Mouse (Mus musculus) lung, postnatal 14 days (tissue): ENCODE measurements around the gene Setd1b.

Experiments used
- DNase-seq: peaks from one replicate; pipeline ENCODE4 v3.0.0; 2021

Gene Setd1b

DNA sequence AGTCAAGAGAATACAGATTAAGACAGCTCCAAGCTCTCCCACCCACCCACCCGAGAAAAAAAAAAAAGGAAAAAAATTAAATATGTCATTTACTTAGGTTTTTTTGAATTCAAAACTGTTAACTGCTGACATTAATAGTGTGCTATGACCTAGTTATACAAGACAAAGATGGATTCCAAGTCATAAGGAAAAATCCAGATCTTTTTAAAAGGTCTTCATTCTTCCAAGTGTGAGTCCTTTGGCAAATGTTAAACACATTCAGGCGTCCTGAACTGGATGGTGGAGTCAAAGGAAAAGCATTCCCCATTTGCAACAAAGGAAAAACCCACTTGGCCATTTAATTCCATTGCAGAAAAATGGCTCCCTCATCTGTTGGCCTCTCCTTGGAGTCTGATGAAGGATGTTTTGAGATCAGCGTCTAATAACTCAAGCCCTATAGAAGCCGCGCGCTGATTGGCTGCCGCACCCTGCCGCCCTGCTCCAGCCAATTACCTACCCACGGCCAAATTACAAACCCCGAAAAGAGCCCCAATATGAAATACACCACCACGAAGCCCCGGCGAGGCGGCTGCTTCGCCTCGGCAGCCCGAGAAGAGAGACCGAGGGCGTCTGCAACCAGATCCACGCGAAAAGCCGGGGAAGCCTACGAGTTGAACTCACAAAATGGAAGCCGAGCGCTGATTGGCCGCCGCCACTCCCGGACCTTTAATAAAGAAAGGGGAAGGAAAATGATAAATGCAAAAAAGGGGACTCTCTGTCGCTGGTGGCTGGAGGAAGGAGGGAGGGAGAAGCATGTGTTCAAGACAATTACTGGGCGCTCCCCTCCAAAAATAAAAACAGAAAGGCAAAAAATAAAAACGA is 1.1 kb upstream of the Setd1b start:
- DNase-seq: peak; percentile 94

DNA sequence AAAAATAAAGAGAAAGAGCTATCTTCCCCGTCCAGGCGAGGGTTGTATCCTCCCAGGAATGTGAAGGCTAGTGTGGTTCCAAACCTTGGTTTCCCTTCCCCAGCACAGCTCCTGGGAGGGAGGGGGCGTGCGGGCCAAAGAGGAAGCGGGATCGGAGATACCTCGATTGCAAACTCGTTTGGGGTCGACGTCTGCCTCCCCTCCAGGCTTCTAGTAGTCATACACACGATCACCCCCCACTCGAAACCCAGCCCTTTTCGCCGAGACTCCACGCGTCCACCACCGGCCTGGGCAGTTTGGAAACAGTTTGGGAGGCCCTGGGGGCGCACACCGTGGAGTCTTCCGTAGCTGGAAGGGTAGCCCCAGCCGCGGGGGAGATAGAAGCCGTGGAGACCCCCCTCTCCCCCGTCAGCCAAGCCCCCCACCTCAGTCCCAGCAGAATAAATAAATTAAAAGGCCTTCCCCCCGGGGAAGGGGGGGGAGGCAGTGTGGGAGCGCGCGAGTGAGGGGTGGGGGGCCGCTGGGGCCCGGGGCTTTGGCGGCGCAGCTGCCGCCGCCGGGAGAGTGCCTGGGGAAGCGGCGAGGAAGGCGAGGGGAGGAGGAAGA is 335 bp upstream of the Setd1b start:
- DNase-seq: peak; percentile 65

DNA sequence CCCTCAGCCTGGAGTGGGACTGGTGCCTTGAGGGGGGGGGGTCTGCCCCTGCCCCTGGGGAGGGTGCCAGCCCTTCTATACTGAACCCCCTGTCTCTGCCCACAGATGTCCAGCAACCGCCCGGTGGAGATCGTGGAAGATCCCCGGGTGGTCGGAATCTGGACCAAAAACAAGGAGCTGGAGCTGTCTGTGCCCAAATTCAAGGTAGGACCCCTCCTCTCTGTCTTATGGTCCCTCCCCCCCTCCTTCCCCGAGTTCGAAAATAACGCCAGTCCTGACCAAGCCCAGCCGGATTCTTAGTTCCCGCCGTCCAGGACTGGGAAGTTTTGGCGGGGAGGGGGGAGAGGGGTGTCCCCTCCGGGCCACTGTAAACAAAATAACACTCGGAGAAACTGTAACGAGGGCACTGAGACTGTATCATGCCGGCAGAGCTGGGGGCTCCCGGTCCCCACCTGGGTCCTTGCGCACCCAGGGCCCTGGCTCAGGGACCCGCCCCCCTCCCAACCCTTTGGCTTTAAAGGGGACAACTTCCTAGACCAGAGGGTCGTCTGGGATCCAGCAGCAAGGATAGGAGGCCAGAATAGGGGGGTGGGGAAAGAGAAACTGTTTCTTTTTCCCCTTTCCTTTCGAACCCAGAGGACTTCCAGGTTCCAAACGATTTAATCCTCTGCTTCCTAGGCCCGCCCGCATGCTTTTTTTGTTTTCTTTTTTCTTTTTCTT is 1.4 kb downstream of the Setd1b start:
- no peak for DNase-seq

DNA sequence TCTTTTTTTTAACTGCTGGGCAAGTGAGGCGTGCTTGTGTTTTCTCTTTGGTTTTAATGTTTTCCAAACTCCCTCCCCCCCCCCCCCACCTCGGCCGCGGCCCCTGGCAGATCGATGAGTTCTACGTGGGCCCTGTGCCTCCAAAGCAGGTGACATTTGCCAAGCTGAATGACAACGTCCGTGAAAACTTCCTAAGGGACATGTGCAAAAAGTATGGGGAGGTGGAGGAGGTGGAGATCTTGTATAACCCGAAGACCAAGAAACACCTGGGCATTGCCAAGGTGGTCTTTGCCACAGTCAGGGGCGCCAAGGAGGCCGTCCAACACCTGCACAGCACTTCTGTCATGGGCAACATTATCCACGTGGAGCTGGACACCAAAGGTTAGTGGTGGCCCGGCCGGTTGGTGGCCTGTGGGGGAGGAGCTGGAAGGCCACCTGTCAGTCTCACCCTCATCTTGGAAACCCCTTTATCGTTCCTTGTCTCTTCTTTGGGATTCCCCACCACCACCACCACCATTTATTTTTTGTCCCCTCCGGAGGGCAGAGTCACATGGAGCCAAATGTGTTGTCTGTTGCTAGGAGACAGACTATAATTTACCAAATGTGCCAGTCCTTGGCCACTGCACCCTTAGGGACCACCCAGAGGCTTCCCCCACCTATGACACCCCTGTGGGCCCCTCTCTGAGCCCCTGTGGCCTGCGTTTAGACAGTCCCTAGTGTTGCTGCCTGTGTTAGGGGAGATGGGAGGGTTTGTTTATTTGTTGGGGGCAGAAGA is 2.2 kb downstream of the Setd1b start:
- DNase-seq: no peak

DNA sequence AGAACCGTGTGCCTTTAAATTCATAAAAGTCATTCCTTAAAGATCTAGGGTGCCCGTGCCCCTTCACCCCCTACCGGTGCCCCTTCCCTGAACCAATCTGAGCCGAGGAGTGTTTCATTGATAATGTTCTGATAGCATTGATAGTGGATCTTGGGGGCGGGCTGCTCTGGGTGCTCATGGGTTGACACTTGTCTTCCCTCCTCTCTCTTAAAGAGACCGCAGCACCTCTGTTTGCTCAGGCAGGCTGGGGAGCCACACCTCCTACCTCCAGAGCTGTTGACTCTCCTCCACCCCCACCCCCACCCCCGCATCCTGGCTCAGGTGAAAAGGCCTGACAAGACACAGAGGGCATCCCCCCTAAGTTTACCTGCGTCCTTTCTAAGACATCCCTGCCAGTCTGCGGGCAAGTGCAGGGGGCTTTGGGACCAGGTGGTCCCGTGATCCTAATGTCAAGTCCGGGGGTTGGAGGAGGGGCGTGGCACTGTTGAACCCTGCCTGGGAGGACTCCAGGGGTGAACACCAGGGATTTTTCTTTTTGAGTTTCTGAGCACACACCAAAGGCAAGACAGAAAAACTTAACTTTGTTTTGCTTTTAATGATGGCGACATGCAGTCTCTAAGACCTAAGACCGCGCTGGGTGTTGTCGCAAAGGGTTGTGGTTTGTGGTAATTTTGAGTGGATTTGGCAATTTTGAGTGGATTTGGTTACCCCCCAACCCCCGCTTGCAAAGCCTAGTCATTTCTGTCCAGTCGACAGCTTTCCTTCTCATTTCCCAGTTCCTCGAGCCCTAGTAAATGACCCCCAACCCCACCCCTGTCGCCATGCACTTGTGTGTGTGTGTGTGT is 3.0 kb downstream of the Setd1b start:
- DNase-seq: no peak

DNA sequence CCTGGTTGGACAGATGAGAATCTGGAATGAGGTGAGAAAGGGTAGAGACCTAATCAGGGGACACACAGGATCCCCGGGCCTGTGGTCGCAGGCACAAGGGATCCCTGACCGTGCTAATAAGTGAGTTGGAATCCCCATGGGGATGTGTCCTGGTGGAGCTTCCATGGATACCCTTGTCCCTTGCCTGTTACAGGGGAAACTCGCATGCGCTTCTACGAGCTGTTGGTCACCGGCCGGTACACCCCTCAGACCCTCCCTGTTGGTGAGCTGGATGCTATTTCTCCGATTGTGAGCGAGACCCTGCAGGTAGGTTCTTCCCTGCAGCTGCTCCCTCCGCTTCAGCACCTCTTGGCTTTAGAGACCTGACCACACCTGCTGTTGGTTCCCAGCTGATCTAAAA is 4.4 kb downstream of the Setd1b start:
- DNase-seq: no peak

DNA sequence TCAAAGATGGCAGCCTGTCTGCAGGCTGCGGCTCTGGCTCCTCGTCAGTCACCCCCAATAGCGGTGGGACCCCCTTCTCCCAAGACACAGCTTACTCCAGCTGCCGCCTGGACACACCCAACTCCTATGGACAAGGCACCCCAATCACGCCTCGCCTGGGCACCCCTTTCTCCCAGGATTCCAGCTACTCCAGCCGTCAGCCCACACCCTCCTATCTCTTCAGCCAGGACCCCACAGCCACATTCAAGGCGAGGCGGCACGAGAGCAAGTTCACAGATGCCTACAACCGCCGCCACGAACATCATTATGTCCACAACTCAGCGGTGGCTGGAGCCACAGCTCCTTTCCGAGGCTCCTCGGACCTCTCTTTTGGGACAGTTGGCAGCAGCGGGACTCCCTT is 5.6 kb downstream of the Setd1b start:
- no peak for DNase-seq

DNA sequence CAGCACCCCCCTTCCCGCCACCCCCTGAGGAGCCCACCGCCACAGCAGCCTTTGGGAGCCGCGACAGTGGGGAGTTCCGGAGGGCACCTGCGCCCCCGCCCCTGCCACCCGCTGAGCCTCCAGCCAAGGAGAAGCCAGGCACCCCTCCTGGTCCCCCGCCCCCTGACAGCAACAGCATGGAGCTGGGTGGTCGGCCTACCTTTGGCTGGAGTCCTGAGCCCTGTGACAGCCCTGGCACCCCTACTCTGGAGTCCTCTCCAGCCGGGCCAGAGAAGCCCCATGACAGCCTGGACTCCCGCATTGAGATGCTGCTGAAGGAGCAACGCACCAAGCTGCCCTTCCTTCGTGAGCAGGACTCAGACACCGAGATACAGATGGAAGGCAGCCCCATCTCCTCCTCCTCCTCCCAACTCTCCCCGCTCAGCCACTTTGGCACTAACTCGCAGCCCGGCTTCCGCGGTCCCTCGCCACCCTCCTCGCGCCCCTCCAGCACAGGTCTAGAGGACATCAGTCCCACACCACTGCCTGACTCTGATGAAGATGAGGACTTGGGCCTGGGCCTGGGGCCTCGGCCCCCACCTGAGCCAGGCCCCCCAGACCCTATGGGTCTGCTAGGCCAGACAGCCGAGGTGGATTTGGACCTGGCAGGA is 6.2 kb downstream of the Setd1b start:
- no peak for DNase-seq

DNA sequence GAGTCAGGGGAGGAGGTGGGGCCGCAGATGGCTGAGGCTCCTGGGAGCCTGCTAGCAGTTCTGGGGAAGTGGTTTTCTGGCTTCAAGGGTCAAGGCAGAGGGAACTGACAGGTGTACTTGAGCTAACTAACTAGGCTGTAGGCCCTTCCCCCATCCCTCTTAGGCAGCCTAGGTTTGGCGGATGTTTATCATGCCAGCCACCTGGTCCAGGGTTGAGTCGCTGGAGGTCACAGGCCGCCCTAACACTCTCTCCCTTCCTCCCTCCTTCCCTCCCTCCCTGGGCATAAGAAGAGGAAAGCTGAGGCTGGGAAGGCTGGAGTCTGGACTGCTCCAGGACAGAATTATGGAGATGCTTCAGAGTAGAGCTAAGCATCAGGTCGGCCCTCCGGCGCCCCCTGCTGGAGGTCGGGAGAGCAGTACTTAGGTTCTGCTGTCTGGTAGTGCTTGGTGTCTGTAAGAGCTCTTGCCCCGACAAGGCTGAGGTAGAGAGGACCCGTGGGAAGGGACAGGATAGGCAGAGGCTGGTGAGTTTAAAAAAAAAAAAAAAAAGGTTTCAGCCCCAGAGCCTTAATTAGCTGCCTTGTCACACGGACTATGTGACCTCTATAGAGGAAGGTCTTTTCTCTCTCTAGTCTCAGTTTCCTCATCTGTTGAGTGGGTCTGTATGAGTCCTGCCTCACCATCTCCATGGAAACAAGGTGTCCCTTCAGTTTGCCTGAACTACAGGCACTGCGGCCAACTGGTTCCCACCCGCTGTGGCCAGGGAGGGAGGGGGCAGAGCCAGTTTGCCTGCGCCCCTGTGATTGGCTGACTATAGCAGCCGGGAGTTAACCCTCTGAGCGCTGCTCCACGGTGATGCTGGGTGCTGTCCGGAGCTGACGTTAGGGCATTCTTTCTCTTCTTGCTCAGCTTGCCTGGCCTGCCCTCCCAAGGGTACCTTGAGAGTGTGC is 7.7 kb downstream of the Setd1b start:
- peak; percentile 92 for DNase-seq

DNA sequence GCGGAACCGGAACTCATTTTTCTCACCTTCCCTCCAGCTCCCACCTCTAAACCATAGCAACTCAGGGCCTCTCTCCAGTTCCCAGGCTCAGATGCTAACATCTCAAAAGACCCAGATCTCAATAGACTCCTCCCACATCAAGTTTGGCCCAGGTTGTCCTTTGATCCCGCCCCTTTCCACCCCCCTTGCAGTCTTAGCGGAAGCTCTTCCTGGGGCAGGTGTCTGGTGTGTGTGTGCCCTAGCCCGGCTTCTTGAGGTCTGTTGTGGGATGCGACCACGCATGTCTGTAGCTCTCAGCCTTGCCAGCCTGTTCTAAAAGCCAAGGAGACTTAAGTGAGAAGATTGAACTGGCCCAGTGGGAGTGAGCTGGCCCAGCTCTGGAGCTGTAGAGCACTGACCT is 8.6 kb downstream of the Setd1b start:
- DNase-seq: no peak

DNA sequence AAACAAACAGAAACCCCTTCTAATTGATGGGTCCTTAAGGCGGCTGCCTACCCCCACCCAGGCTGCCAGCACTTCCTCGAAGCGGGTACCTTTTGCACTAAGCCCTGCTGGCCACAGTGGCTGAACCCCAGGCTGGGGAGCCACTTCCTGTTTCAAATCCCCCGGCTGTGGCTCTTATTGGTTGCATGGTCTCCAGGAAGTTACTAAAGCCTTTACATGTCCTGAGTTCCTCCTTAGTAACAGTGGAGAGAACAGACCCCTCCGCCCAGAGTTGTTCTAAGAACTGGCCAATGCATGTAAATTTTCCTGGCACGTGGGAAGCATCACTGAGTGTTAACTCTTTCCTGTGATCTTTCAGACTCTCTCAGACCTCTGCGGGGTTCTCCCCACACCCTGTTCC is 9.1 kb downstream of the Setd1b start:
- DNase-seq: peak; percentile 51

DNA sequence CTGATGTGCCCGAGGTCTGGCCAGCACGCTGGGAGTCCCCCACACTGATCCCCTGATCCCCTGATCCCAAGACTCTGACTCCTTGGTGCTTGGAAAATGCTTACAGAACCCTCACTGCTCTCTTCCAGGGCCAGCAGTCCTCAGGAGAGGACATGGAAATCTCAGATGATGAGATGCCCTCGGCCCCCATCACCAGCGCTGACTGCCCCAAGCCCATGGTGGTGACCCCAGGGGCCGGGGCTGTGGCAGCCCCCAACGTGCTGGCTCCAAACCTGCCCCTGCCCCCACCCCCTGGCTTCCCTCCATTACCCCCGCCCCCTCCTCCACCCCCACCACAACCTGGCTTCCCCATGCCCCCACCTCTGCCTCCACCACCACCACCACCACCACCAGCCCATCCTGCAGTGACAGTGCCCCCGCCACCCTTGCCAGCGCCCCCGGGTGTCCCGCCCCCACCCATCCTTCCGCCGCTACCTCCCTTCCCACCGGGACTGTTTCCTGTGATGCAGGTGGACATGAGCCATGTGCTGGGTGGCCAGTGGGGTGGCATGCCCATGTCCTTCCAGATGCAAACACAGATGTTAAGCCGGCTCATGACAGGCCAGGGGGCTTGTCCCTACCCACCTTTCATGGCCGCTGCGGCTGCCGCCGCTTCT is 9.8 kb downstream of the Setd1b start:
- no peak for DNase-seq

DNA sequence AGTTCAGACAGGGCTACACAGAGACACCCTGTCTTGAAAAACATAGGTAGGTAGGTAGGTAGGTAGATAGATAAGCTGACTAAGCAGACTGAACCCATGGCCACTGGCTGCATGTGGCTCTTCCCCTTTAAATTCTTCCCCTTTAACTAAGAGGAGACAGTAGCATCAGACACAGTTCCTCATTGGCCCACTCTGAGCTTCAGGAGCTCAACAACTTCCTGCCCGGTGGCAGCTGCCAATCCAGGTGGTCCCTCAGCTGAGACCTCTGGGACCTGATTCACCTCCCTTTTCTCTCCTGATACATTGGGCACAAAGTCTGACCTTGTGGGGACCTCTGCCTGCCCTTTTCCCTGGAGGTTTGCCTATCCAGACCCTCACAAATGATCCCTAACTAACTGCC is 10.9 kb downstream of the Setd1b start:
- DNase-seq: no peak

DNA sequence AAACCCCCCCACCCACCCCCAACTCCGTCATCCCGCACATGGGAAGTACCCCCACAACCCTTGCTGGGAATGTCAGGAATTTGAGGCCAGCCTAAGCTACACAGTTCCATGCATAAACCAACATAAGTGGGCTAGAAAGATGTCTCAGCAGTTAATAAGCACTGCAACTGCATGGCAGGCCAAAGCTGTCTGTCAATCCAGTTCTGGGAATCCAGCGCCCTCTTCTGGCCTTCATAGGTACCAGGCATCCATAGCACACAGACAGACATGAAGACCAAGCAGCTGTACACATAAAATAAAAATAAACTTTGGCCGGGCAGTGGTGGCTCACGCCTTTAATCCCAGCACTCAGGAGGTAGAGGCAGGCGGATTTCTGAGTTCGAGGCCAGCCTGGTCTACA is 13.4 kb downstream of the Setd1b start:
- DNase-seq: peak; percentile 82

DNA sequence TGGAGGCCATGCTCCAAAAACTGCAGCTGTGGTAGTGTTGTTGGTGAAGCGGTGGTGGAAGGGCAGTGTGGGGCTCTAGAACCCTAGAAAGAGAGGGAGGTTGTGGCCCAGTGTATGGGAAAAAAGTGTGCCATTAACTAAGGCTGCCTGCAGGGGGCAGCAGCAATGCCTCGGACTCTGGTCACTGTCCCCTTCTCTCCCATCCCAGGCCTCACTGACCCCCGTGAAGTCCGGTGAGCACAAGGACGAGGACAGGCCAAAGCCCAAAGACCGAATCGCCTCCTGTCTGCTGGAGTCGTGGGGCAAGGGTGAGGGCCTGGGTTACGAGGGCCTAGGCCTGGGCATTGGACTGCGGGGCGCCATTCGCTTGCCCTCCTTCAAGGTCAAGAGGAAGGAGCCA is 14.8 kb downstream of the Setd1b start:
- no peak for DNase-seq

DNA sequence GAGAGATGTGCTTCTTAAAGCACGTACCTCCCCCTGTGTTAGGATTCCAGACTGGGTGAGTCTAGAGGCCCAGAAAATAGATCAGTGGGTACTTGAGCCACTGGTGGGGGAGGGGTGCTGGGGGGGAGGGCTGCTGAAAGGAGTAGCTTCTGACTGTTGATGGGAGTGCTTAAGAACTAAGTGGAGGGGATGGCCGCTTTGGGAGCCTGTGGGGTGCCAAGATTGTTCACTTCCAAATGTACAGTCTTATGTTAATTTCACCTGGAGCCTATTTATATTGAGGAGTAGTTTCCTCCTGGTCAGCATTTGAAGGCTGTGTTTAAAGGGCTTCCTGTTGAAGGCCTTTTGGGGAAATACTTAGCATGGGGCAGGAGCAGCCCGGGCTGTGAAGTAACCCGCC is 16.0 kb downstream of the Setd1b start:
- DNase-seq: no peak

DNA sequence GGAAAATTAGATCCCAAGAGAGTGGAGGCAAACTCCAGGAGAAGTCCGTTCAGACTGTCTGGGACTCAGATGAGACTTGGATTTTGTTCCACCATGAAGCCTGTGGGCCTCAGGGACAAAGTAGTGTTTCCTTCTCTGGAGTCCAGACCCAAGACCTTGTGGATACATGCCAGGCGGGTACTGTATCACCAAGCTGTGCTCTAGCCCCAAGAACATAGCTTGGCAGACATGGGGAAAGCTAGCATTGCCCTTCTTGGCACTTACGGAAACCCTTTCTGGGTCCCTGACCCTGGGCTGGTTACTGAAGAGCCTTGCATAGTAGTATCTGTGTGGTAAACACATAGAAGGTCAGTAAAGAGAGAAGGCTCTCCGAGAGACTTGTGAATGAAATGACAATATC is 17.5 kb downstream of the Setd1b start:
- no peak for DNase-seq

DNA sequence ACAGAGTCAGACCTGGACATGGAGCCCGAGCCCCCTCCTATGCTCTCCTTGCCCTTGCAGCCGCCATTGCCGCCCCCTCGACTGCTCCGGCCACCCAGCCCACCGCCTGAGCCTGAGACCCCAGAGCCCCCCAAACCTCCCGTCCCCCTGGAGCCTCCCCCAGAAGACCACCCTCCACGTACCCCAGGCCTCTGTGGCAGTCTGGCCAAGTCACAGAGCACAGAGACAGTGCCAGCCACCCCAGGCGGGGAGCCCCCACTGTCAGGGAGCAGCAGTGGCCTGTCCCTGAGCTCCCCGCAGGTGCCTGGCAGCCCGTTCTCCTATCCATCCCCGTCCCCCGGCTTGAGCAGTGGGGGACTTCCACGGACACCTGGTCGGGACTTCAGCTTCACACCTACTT is 17.9 kb downstream of the Setd1b start:
- no peak for DNase-seq

DNA sequence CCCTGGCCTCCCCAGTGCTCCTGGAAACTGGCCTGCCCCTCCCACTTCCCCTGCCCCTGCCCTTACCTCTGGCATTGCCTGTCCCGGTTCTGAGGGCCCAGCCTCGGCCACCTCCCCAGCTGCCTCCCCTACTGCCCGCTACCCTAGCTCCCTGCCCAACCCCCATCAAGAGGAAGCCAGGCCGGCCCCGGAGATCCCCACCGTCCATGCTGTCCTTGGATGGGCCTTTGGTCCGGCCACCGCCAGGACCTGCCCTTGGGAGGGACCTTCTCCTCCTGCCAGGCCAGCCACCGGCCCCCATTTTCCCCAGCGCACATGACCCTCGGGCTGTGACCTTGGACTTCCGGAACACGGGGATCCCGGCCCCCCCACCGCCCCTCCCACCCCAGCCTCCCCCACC is 18.3 kb downstream of the Setd1b start:
- no peak for DNase-seq

DNA sequence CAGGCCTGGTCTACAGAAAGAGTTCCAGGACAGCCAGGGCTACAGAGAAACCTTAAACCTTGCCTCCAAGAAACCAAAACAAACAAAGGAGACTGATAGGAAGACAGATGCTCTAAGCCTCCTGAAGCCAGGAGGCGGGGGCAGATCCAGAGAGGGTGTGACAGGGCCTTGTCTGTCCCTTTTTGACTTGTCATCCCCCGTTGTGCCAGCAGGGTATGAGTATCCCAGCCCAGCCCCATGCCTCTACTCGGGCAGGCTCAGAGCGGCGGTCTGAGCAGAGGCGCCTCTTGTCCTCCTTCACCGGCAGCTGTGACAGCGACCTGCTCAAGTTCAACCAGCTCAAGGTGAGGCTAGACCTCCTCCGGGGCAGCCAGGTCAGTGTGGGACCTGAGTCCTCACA is 20.9 kb downstream of the Setd1b start:
- no peak for DNase-seq
